Mouse (Mus musculus): ENCODE data around the gene Stau1.

Gene Stau1

DNA sequence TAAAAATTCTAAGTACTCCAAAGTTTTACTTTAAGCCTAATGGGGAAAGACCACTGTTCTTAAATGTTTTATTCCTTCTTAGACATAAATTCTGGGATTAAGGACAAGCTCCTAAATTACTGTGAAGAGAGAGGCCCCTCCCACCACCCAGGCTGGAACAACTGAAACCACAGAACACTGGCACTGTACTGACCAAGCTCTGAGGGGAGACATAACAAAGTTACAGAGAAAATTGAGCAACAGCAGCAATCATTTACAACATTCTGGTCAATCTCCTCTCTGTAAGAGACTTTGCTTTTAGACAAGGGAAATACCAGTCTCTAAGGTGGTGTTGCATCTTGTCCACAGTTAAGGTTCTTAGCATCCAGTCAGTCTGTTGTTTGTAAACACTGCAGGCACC is 4.2 kb downstream of the Stau1 start:
- in situ Hi-C loops (cut with MboI; ENCODE audit: low sequenced_read_pairs) = no loop called here

DNA sequence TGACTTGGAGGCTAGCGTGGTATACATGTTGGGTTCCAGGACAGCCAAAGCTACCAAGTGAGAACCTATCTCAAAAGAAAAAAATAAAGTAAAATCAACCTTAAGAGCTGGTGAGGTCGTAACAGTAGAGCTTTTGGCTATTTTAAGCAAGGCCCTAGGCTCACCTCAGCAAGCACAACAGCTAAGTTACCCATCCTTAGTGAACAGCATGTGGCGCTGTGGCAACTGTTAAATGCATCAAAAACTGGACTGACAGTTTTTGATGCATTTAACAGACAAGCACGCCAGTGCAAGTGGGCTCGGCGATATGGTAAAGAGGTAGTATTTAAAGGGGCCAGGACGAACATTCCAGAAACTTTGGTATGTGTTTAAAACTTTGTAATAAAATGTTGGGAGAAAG is 5.2 kb downstream of the Stau1 start:
- in situ Hi-C loops (cut with MboI; ENCODE audit: low sequenced_read_pairs) = no loop called here

DNA sequence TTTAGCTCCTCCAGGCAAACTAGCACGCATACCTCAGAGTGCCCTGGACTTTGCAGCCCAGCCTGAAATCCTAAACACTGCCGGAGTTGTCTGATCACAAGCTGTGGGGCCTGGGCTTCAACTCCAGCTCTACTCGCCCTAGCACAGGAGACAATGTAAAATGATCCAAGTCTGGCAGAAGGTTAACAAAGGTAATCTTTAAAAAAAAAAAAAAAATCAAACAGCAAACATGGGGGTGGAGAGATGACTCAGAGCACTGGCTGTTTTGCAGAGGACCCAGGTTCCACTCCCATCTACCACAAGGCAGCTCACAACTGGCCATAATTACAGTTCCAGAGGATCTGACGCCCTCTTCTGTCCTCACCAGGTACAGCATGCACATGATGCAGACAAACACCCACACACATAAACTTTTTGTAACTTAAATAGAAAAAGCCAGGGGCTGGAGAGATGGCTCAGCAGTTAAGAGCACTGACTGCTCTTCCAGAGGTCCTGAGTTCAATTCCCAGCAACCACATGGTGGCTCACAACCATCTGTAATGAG is 12.7 kb downstream of the Stau1 start:
- in situ Hi-C loops (cut with MboI; ENCODE audit: low sequenced_read_pairs) = no loop called here

DNA sequence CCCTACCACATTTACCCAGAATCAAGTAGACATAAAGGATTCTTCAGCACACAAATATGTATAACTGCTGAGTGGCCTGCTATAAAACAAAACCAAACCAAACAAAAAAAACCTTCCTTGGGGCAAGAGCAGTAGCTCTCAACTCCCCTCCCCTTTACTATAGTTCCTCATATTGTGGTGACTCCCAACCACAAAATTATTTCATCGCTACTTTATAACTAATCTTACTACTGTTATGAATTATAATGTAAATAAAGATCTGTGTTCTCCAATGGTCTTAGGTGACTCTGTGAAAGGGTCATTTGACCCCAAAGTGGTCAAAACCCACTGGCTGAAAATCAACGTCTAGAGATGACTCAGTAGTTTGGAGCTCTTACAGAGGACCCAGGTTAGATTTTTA is 15.9 kb downstream of the Stau1 start:
- in situ Hi-C loops (cut with MboI; ENCODE audit: low sequenced_read_pairs) = no loop called here

DNA sequence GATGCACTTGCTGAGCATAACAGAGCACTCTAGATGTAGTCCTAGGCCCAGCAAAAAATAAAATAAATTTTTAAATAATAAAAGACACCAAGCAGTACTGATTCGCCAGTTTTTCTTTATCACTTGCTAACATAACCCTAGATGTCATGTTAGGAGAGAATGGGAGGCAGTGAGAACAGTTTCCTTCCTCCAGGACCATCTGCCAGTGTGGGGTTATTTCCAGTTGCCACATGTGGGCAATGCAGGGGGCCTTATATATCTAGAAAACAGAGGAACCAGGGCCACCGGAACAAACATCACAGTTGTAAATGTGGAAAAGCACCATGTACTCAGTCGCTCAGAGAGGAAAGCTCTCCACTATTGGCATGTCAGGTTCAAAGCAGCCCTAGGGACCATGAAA is 18.6 kb downstream of the Stau1 start:
- in situ Hi-C loops (cut with MboI; ENCODE audit: low sequenced_read_pairs) = no loop called here

DNA sequence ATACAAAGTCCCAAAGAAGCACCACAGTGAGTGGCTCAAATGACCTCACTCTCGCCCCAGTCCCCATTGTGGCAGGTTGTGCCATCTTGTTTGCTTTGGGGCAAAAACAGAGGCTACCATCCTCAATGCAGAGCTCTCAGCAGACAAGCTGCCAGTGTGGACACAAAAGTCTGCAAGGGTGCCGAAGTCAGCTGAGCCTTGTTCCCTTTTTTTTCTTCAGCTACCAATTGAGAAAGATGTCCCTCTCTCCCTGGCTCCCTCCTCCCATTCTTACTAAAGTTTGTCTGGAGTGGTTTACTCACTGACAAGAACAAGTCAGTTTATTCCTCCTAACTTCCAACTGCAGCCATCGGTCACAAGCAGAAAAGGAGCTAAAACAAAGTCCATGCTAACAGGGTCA is 19.7 kb downstream of the Stau1 start:
- in situ Hi-C loops (cut with MboI; ENCODE audit: low sequenced_read_pairs) = no loop called here

DNA sequence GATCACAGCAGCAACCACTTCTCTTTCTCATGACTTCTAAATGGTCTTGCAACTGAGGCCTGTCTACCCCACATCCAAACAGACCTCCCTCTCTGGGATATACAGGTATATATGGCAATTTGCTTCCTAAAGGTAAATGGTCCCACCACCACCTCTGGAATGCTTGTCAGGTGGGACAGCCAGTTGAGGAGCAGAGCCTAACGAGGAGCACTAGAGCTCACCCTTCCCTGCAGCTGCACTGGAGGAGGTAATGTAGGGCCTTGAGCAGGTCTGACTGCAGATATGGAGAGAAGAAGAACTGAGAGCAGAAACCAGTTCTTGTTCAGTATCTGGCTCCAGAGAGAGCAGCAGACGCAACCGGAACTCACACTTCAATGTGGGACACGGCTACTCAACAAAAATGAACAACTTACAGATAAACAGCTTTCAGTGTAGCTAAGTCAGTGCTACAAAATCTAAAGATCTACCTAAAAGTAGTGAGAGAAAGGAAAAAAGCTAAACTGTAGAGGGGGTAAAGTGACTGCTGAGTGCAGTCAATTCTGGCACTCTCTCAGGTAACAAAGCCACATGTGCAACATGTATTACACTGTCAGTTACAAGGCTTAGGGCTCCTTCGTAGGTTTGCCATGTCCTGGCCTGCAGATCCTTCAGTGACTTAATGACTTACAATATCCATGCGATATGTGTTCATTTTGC is 21.8 kb downstream of the Stau1 start:
- in situ Hi-C loops (cut with MboI; ENCODE audit: low sequenced_read_pairs) = no loop called here

DNA sequence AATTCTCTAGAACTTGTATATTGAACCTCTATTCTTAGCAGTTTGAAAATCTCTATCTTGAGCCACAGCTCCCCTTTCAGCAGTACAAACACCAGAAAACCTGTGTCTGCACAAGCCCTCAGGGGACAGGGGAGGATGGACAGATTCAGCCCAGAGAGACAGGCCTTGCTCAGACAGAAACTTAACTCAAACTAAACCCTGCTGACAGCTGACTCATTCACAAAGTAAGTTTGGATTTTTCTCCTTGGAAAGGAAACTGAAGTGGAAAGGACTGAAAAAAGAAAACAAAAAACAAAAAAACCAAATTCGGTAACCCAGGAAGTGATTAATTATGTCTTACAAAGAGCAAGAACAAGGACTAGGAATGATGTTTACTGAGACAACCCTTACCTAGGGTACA is 22.9 kb downstream of the Stau1 start:
- in situ Hi-C loops (cut with MboI; ENCODE audit: low sequenced_read_pairs) = no loop called here

DNA sequence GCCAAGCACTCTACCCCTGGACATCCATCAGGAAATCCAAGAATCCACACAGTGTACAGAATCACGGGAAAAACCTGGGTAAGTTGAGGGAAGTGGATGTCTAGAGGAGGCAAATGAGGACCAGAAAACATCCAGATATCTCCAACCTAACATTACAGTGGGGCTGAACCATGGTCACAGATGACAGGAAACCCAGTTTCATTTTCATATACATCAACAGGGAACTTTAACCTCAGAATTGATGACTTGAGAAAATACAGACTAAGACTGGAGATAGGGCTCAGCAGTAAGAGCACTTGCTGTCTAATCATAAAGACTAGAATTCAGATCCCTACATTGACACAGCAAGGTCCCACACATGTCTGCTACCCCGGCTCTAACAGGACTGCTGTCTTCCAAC is 31.3 kb downstream of the Stau1 start:
- in situ Hi-C loops (cut with MboI; ENCODE audit: low sequenced_read_pairs) = no loop called here

DNA sequence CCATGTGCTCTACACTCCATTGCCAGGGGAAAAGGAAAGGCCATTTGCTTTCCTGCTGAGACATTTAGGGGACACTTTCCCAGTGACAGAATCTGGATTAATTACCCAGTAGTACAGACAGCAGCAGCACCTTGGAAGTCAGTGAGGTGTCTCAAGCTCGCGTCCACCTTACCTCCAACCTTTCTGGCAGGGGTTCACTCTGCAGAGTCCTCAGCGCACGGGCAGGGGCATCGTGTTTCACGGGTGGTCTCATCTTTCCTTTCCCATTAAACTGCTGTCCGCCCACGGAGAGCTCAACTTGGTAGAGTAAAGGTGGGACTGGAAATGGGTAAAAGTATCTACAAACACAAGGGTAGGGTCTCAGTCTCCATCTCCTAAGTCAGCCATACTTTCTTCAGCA is 32.8 kb downstream of the Stau1 start:
- in situ Hi-C loops (cut with MboI; ENCODE audit: low sequenced_read_pairs) = no loop called here

DNA sequence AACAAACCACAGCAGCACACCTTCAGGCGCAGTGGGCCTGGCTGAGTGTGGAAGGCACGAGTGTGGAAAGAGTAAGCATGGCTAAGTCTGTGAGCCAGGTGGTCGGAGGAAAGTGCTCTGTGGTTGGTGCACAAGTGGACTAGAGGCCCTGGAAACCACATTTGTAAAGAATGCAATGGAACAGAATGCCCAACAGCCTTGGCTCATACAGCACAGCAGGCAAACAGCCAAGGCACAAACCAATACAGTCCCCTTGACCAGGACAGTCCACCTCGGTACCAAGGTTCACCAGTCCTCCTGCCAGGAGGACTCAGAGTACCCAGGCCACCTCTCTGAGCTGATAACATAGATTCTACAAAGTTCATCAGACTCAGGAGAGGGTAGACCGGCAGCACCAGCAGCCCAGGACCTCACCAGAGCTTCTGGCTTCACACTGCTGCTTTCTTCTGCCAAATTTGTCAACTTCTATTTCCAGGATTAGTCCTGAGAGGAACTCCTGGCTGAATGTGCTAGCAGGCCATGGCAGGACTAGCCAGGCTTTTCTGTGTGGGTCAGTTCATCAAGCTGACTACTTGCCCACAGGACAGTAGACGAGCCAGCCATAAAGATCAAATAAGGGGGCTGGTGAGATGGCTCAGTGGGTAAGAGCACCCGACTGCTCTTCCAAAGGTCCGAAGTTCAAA is 35.3 kb downstream of the Stau1 start:
- in situ Hi-C loops (cut with MboI; ENCODE audit: low sequenced_read_pairs) = no loop called here

DNA sequence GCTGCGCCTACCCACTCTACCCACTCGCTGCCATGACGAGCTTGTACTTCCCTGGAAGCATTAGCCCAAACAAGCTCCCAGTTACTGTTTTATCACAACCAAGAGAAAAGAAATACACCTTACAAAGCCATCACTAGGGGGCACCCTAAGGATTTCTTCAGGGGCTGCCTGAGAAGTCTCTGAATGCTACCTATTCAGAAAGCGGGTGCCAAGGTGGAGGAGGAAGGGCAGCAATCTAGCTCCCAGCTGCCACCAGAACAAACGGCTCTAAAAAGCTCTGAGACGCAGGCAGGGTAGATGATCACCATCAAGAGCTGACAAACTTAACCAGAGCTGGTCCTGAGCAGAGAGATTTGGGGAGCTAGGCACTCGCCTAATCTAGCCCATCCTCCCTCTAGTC is 39.3 kb downstream of the Stau1 start:
- in situ Hi-C loops (cut with MboI; ENCODE audit: low sequenced_read_pairs) = loop anchor here (5.0 kb wide), 1 partner anchor 45 kb away; no protein-coding TSS in a partner anchor

DNA sequence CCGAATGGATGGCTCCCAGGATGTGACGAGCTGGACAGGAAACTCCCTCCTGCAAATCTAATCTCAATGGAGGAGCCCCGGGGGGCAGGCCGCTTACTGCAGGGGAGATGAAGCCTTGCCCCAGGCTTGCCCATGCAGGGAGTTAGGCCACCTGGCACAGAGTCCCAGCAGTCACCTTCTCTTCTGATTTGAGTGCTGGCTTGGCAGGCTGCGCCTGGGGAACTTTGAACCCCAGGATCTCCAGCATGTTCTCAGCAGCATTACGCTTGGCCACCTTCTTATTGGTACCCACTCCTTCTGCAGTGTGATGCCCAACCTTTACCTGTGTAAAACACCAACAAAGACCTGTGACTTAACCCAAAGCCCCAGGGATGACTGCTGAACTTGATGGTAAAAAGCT is 43.9 kb downstream of the Stau1 start:
- in situ Hi-C loops (cut with MboI; ENCODE audit: low sequenced_read_pairs) = no loop called here

DNA sequence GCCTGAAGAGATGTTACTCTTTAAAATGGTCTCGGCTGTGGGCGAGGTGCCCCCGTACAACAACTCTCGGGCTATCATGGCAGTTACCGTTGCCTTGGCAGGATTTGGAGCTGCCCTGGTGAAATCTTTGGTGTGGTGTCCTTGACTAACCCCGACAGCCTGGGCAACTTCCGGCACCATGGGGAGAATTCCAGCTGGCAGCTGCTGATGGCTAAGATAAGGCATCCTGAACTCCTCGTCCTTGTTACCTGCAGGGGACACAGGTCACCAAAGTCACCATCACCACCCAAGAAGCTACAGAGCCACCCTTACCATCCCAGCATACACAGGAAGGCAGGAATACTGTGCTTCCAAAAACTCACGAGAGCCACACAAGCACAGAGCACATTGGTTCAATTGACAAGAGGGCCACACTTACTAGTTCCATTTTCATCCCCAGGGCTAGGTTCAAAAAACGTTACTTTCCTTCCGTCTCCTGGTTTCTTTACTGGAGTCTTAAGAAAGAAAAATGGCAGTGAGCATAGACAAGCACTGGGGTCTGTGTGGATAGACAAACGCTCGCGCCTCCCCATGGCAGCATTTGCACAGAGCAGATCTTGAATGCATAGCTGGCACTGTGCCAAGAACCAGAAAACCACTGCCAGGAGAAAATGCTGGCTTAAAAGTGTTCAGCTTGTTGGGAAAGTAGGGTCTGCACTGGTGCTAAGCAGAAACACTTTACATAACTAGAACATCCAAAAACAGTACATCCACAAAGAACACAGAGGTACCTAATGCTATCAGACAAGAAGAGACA is 45.0 kb downstream of the Stau1 start:
- in situ Hi-C loops (cut with MboI; ENCODE audit: low sequenced_read_pairs) = no loop called here

DNA sequence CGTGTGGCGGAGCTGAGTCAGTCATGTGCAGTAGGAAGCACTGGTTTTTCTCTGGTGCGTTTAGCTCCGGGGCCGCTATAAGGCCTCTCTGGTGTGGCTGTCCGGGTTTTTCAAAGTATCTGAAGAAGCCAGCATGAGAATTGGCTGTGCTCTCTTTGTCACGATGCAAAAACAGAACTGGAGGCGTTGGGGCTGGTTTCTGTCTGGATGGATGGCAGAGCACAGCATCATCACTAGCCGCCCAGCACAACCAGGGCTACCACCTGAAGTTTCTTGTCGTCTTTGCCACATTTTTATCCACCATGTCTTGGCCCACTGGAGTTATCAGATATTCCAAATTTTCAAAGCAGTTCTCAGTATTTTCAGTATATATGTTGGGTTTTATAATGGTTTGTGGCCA is 47.2 kb downstream of the Stau1 start:
- in situ Hi-C loops (cut with MboI; ENCODE audit: low sequenced_read_pairs) = no loop called here

DNA sequence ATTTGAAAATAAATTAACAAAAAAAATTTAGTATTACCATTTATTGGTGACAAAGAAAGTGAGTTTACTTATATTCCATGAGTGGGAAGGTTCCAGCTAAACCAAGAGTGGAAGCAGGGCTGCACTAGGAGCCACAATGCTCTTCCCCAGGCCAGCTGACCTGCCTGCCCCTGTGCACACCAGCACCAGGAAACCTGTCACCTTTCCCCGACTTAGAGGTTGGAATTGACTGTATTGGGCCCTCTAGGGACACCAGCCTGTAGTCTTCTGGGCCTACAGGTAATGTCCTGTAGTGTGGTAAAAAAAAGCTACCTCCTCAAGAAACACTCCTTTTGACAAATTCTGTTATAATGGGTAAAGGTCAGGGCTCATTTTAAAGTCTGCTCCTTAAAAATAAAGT is 47.9 kb downstream of the Stau1 start:
- in situ Hi-C loops (cut with MboI; ENCODE audit: low sequenced_read_pairs) = no loop called here

DNA sequence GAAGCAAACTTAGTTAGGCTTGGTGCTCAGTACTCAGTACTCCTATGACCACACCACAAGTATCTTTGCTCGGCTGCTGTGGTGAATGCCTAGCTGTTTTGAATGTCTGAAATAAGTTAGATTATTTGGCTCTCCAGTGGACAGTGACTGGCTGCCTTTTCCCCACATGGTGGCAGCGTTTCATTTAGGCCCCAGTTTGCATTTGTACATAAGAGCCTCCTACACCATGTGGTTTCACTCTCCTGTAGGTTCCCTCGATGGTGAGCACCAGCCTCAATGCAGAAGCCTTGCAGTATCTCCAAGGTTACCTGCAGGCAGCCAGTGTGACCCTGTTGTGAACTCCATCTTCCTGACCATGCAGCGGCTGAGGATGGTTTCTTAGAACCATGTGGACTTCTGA is 50.6 kb downstream of the Stau1 start:
- in situ Hi-C loops (cut with MboI; ENCODE audit: low sequenced_read_pairs) = no loop called here

DNA sequence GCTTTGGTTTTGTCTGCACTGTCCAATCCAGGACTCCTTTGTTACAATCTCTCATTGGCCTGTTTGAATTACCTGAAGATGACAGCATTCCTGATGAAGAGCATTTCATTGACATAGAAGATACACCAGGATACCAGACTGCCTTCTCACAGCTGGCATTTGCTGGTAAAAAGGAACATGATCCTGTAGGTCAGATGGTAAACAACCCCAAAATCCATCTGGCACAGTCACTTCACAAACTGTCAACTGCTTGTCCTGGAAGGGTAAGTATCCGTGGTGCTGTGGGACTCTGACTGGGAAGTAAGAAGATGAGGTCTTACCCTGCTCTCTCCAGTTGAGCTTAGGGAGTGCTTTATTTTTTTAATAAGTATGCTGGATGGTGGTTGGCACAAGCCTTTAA is 51.8 kb downstream of the Stau1 start:
- in situ Hi-C loops (cut with MboI; ENCODE audit: low sequenced_read_pairs) = no loop called here

DNA sequence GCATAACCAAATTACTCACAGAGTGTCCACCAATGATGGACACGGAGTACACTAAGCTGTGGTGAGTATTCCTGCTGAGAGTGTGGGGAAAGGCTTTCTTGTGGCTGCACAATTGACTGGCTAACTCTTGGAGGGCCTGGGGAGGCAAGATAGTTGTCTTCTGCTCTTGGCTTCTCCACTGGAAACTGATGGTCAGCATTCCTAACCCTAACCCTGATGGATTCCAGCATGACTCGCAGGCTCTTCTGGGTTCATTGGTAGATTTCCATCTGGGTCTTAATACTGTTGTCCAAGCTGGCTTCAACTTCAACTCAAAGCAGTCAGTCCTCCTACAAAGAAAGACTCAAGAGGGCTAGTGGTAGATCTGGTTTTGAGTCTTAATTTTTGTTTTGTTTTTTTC is 53.0 kb downstream of the Stau1 start:
- in situ Hi-C loops (cut with MboI; ENCODE audit: low sequenced_read_pairs) = no loop called here

DNA sequence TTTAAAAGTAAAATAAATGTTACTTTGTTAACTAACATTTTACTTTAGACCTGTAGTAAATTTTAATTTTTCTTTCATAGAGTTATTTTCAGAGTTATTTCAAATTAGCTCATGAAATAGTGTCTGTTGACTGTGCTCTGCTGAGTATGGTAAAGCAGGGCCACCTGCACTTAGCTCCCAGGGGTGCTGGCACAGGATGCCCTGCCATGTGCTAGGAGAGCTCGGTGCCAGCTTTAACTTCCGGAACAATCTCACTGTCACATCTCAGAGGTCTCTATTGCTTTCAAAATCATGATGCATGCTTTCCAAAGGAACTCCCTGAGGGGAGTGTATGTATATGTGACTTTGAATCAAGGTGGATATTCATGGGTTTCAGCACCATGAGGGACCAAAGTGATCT is 59.9 kb downstream of the Stau1 start:
- in situ Hi-C loops (cut with MboI; ENCODE audit: low sequenced_read_pairs) = no loop called here

DNA sequence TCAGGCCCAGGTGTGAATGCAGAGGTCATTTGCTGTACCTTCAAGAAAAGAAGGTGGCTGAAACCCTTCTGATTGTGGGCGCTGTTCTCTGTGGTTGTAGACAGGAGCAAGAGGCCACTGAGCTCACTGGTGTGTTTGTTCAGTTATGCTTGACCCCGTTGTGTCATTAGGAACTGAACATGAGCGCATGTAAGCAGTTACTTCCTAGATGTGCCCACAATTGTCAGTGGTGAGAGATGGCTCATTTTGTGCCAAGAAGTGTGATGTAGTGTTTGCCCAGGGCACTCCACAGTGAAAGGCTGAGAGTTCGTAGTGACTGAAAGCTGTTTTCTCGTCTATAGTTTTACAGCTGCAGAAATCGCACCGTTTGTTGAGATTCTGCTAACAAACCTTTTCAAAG is 60.5 kb downstream of the Stau1 start:
- in situ Hi-C loops (cut with MboI; ENCODE audit: low sequenced_read_pairs) = no loop called here

DNA sequence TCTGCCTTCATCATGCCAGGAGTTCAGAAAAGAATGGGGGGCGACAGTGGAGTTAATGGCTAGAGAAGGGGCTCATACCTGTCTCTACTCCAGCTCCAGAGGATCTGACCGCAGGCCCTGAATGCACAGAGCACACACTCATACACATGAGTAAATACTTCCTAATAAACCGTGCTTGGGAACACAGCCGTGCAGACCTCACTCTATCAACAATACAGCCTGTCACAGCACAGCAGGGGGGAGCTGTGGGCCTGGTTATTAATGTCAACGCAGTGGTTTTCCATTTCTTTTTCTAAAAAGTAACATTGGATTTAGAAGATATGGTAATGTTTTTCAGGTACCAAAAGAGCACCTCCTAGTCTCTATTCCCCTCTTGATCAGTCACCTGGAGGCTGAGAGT is 61.7 kb downstream of the Stau1 start:
- in situ Hi-C loops (cut with MboI; ENCODE audit: low sequenced_read_pairs) = no loop called here
